Mouse (Mus musculus) kidney, adult 18-20 months (tissue): ENCODE data around the gene Lamb1.

Experiments
- DNase-seq: peaks from one replicate; pipeline ENCODE4 v3.0.0; 2021

Gene Lamb1

DNA sequence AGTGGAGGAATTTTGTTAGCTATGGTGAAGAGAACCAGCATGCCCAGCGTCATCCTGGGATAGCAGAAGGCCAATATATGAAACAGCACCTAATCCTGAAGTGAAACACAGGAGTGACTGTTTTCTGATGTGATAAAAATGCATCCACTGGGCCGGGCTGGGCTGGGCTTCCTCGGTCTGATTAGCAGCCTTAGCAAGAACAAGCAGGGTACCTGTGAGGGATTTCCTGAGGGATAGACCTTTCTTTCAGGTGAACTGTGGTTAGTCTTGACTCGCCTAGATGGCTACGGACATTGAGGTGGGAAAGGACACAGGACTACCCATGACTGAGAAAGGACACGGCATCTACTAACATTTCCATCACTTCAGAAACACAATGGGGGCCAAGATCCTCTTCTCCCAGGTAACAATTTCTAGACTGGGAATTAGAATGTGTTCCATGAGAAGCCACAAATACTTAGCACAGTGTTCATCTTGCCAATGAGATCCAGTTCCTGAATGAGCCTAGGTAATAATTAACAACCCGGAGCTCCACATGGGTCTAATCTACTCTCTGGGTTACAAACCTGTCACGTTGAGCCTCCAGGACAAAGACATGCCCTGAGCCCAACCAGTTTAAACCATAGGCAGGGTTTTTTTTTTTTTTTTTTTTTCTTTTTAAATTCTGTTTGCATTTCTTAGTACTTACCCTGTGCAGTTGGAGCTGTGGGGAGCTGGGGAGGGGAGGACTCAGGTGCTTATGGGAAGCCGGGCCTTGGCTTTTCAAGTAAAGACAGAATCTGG is 8.7 kb upstream of the Lamb1 start:
- DNase-seq: peak; percentile 61

DNA sequence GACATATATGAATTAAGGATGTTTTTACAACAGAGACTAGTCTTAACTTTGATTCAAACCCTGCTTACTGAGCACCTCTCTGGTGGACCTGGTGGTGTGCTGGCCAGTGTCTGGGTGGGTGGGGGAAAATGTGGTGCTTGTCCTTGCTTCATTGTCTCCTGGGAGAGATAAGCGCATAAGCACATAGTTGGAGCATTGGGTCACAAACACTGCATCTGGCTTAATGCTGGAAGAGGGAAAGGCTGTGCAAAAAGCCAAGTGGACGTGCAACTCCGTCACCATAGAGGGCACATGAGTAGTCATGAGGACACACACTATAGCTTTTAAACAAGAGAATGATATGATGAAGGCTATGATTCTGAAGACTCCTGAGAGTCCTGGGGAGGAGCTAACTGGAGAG is 3.2 kb upstream of the Lamb1 start:
- no peak for DNase-seq

DNA sequence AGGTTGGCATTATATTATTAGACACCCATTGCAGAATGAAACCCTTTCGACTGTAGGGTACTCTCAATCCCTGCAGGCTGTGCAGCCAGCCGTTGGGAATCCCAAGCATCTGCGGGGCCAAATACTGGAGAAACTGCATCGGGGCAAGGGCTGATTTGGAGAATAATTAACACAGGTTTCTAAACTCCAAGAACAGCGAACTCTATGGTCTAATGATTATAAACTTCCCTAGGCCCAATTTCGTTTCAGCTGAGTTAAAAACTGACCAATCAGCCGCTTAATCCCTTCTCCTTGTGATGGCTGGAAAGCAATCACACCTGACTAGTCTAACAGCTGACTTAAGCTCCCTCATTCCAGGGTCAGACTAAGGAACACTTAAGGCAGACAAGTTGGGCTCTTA is 1.1 kb upstream of the Lamb1 start:
- peak; percentile 64 for DNase-seq

GRCm38 (mm10) chr12:31265722-31266431 is 843 bp downstream of the Lamb1 start:
- peak; percentile 67 for DNase-seq

DNA sequence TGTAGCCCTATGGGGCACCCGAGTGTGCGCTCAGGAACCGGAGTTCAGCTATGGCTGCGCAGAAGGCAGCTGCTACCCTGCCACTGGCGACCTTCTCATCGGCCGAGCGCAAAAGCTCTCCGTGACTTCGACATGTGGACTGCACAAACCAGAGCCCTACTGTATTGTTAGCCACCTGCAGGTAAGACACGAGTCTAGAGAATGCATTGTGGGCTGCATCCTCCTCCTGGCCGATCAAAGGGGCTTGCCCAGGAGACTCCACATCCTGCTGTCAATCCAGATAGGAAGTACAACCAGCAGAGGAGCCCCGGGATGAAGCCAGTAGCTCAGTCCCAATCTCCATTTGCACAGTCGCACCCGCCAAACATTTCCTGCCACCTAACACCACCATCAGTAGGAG is 1.7 kb downstream of the Lamb1 start:
- no peak for DNase-seq

GRCm38 (mm10) chr12:31267363-31267762 is 2.3 kb downstream of the Lamb1 start:
- DNase-seq: no peak

DNA sequence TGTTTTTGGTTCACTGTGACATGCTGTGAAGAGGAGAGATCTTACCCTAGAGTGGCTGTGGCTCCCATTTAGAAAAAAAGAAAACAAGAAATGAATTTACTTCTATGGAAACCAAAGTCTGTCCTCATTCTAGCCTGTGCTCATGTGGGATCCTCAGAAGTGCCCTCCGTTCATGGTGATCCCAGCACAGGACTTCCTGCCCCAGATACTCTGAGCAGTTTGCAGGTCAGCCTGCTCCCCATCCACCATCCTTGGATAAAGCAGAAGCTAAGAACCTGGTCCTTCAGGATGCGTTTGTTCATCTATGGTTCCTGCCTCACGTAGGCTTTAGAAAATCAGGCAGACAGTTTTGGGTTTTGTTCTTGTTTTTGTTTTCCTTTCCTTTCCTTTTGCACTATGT is 3.3 kb downstream of the Lamb1 start:
- no peak for DNase-seq

DNA sequence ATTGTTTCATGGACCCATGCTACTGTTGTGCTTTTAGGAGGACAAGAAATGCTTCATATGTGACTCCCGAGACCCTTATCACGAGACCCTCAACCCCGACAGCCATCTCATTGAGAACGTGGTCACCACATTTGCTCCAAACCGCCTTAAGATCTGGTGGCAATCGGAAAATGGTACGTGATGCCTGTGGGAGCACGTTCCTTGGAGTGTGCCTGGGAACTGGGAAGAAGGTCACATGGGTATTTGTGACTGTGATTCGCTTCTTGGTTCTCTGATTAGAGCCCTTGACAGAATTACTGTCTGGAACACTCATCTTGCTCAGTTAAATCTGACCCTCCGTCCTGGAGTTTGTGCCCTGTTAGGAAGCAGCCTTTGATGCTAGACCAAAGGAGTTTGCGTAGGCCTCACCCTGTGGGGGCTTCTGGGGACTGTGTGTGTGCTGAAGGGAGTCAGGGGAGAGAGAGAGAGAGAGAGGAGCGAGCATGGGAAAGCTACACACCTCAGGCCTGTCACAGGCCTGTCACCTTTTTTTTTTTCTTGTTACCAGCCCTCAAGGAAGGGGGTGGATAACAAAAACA is 4.1 kb downstream of the Lamb1 start:
- no peak for DNase-seq

GRCm38 (mm10) chr12:31270361-31270760 is 5.3 kb downstream of the Lamb1 start:
- DNase-seq: no peak

- no peak for DNase-seq
Observed at GRCm38 (mm10) chr12:31270776-31271175, 5.7 kb downstream of the Lamb1 start.

DNA sequence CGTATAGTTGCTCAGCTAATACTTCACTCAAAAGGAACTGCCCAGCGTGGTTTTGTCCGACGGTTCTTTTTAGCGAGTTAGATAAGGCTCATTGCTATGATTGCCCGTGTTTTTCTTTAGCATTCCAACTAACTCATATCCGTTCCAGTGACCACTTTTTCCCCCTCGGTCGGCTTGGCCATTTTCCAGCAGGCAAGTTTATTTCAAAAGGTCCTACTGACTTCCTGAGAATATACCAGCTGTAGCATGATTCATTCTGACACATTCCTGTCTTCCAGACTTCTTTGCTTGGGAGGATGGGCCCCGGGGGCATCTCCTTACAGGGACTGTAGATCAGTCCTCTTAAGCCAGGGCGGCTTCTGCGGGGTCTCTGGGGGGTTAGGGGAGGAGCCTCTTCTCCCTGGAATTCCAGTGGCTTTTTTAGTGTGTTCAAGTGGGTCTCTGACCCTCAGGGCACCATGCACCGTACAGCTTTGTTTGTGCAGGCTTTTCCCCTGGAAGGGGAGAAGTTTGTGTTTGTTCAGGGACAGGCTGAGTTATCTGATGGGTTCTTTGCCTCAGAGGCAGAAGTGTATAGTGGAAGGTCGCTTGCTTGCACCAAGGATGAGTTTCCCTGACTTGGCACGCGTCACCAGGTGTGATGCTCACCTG is 6.5 kb downstream of the Lamb1 start:
- peak; percentile 64 for DNase-seq

GRCm38 (mm10) chr12:31272012-31272735 is 7.1 kb downstream of the Lamb1 start:
- DNase-seq: no peak

- no peak for DNase-seq
Observed at GRCm38 (mm10) chr12:31272846-31273245, 7.8 kb downstream of the Lamb1 start.

GRCm38 (mm10) chr12:31273646-31274045 is 8.6 kb downstream of the Lamb1 start:
- DNase-seq: peak; percentile 69

- DNase-seq: no peak
Observed at GRCm38 (mm10) chr12:31275411-31275810, 10.4 kb downstream of the Lamb1 start.

DNA sequence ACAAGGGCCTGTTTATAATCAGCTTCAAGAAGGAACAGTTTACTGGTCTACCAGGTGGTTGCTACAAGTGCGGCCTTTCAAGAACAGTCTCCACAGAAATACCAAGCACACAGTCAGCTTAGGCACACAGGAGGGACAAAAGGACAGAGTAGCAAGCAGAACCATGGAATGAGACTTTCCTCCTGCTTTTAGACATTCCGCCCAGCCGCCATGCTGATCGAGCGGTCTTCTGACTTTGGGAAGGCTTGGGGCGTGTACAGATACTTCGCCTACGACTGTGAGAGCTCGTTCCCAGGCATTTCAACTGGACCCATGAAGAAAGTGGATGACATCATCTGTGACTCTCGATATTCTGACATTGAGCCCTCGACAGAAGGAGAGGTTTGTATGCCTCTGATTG is 13.2 kb downstream of the Lamb1 start:
- DNase-seq: no peak

DNA sequence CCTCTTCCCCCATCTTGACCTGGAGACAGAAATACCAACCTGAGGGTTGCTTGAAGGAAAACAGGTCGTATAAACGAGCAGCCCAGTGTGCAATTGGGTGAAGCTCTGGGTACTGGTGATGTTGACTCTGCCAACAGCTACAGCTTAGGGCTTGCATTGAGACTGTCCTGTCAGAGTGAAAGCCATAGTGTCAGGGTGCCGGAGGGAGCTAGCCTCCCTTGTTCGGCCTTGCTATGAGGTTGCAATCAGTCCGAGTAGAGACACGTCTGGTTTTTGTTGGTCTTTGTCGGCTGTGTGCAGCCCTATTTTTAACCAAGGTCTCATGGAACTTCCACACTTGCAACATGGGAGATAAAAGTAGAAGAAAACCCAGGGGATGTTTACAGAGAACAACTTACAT is 15.3 kb downstream of the Lamb1 start:
- no peak for DNase-seq

- no peak for DNase-seq
Observed at GRCm38 (mm10) chr12:31281100-31281591, 16.1 kb downstream of the Lamb1 start.

GRCm38 (mm10) chr12:31282241-31282640 is 17.2 kb downstream of the Lamb1 start:
- peak; percentile 56 for DNase-seq

DNA sequence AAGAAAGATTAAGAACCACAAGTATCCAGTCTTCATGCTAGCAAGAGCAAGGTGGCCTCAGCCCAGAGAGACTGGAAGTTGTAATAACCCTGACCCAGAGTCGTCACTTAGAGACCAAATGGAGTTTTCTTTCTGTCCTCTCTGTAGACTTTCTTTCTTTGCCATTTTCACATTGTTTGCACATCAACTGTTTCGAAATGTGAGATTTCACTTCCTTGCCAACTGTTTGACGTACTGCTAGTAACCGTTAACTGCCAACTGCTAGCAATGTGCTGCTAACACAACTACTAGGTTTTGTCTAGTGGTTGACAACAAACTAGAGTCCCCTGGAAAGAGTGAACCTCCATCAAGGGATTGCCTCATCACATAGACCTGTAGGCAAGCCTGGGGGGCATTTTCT is 18.1 kb downstream of the Lamb1 start:
- DNase-seq: no peak

- no peak for DNase-seq
Observed at GRCm38 (mm10) chr12:31283617-31284136, 18.6 kb downstream of the Lamb1 start.

GRCm38 (mm10) chr12:31289046-31289445 is 24.0 kb downstream of the Lamb1 start:
- DNase-seq: no peak
